Mouse (Mus musculus): ENCODE results near the gene Nt5dc1.

DNA sequence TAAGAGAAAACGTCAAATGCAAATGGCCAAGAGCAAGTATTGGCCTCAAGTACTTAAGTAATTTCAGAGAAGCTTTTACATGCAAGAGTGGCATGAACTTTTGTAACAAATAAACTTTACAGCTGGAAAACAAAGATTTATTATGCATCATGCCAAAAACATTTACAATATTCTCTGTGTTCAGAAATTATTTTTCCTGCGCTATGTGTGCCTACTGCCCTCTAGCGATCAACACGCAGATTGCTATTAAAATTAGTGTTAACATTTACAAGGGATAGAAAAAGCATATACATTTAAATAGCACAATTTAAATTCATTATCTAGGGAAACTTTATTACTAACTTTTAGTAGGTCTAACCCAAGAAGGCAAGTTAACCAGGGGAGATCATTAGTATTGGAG, 91.7 kb downstream of the Nt5dc1 start:
- TF ChIP-seq CTCF (IDR thresholded peaks at IDR 0.05; ENCODE audit: extremely low read depth, insufficient read depth, insufficient read length, insufficient replicate concordance), result no peak
- no peak for TF ChIP-seq POLR2A (IDR thresholded peaks at IDR 0.05; ENCODE audit: low read depth, low read length)

Data from spleen, adult 2 months (tissue).